Mouse (Mus musculus): ENCODE measurements around the gene Igf1r. TPM values are rescaled to one million over a fixed set of nuclear protein-coding genes. Genes with fewer than 3 reads are reported as not detected.

Igf1r gene
- total RNA-seq, 2 experiments from 2014 or later: 10.1 to 15.5 TPM

GRCm38 (mm10) chr7:68009635-68010034 is 57.0 kb downstream of the Igf1r start:
- DNase-seq: no peak

DNA sequence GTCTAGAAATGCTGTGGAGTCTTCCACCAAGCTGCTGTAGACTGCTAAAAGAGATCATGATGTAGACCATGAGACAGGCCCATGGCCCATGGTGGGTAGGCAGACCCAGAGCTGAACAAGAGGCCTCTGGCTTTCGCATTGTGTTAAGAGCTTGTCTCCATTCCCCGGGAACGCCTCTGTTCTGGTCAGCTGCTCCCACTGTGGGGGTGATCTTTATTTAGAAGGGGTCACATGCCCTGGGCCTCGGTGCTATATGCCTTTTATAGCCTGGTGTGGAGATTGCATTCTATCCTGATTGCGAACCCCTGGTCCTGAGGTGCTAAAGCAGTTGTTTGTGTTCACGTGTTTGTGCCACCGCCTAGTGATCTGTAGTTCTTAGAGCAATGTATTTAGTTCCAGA is 57.5 kb downstream of the Igf1r start:
- DNase-seq: peak; percentile 46 to 50

GRCm38 (mm10) chr7:68010802-68011201 is 58.2 kb downstream of the Igf1r start:
- no peak for DNase-seq

DNA sequence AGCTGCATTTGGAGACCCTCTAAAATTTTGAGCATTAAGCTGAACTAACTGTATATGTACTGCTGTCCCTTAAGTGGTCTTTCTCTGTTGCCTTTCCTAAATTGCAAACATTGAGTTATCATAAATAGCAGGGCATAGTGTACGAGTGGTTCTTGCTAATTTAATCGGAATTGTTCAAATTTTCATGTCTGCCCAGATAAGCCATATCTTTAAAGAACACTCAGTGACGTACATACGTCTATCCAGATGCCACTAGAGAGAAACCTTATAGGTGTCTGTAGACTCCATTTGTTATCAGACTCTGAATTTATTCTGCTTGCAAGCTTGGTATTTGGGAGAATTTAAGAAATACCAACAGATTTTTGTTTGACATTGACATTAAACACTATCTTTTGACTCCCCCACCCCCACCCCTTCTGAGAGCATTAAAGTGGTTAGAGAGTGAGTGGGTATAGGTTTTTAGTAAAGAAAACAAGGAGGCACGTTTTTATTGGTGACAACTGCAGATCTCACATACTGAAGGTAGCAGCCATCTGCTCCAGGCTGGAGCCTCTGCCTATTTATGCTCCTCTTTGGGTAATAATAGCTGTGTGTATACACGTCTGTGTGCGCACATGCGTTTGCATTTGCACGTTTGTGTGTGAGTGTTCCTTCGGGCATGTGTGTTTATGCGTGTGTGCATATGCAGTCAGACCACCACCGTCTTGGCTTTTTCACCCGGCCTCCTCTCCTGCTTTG is 58.9 kb downstream of the Igf1r start:
- no peak for DNase-seq

DNA sequence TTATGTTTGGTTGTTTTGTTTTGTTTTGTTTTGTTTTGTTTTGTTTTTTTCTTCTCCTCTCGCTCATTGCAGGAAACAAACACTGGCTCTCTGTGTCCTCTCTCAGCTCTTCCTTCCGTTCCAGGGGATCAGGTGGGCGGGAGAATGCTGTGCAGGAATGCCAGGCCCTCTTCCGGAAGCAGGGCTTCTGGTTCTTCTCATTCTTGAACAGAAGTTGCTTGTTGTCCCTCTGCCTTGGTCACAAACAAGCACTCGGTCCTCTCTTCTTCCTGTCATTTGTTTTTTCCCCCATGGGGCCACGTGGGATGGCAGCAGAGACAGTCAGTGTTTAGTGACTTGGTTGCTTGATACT is 59.5 kb downstream of the Igf1r start:
- DNase-seq: no peak

DNA sequence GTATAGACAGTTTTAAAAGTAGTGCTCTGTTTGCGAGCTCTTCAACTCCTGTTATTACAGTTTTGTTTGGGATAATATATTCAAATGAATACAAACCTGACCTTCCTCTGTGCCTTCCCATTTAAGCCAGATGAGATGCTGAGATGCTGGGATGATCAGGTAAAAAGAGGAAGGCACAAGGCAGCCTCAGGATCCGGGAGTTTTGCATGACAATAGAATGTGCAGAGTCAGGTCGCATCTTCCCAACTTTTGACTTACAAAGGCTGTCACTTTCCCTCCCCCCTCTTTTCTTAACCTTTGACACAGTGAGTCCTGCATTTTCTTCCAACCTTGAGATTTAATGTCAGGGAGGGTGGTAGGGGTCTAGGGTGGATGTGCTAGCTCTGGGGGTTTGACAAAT is 61.9 kb downstream of the Igf1r start:
- DNase-seq: no peak

- no peak for DNase-seq
Observed at GRCm38 (mm10) chr7:68015404-68015803, 62.8 kb downstream of the Igf1r start.

DNA sequence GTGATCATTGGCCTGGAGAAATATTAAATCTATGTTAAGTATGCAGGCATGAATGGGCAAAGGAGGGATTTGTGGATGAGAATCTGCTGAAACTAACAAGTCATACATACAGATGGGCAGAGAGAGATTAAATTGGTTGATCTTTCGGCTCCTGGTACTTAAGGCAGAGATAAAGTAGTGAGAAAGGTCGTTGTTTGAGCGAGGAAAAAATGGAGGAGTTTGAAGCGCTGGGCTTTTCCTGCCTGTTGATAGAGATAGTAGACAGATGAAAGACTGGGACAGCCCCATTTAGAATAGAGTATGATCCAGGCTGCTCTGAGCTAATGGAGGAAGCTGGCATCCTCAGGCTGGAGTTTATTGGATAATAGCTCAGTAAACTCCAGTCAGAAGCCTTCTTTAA is 65.4 kb downstream of the Igf1r start:
- DNase-seq: no peak

DNA sequence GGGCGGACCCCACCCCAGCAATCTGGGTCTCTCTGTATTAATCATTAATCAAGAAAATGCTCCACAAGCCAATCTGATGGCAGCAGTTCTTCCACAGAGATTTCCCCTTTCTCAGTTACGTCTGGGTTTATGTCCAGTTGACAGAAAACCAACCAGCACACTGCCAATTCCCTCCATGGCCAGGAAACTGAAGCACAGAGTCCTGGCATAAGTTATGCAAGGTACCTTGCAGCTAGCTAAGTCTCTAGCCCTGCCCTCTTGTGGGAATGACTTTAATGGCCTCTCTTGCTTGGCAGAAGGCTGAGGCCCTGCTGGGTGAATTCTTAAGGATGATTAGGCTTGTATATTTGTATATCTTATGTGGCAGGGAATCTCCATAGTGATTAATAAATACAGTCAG is 67.9 kb downstream of the Igf1r start:
- DNase-seq: no peak

- DNase-seq: peak; percentile 50 to 79
Observed at GRCm38 (mm10) chr7:68021741-68022140, 69.1 kb downstream of the Igf1r start.

GRCm38 (mm10) chr7:68022188-68022587 is 69.6 kb downstream of the Igf1r start:
- no peak for DNase-seq

GRCm38 (mm10) chr7:68023882-68024281 is 71.3 kb downstream of the Igf1r start:
- DNase-seq: no peak

- DNase-seq: peak in 1 of 2 experiments; percentile 19
Observed at GRCm38 (mm10) chr7:68024625-68025024, 72.0 kb downstream of the Igf1r start.

- DNase-seq: no peak
Observed at GRCm38 (mm10) chr7:68025396-68025795, 72.8 kb downstream of the Igf1r start.

DNA sequence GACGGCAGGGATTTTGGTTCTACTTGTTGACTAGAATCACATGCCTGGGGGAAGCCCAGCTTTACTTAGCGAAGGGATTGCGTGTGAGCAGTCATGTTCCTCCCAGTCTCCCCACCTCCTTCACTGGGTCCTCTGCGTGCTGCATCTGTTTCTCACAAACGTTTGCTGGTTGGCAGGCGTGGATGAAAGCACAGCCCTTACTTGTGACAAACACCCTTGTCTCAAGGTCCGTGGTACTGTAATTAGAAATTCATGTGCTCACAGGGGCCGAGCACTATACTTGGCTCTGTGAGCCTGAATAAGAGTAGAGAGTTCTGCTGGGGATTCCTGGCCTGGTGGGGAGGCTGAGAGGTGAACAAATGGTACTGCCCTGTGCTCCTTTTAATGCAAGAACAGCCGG is 73.4 kb downstream of the Igf1r start:
- DNase-seq: no peak

GRCm38 (mm10) chr7:68028167-68028566 is 75.5 kb downstream of the Igf1r start:
- DNase-seq: no peak

- no peak for DNase-seq
Observed at GRCm38 (mm10) chr7:68030846-68031245, 78.2 kb downstream of the Igf1r start.

DNA sequence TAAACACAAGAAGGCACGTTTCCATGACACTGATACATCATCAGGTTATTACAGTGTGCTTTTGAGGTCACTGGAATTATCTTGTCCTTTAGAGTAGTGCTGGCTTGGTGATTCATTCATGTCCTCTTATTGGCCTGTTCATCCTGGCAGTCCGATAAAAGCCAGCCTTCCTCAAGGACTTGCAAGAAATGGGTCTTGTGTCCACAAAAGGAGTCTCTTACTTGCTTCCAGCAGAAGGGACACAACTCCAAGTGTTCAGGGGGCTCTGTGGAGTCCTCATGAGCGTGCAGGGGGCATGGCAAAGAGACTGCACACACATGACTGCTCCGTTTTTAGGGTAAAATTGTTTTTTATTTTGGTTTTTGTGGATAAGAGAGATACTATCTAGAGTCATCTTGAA is 83.9 kb downstream of the Igf1r start:
- no peak for DNase-seq

DNA sequence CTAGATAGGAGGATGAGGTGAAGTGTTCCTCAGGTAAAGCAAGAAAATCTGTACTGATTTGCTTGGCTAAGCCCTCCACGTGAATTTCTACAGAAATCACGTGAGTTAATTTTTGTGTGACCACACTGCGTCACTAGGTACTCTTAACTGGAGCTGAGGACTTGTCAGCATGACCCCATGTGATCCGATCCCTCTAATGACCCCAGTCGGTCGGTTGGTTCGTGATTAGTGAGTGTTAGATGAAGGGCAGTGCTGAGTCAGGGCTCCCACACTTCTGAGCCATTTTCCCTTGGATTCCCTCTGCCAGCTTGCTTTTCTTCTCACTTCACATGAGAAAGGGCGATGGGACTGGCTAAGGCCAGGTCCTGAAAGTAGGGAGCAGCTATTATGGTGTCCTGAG is 86.2 kb downstream of the Igf1r start:
- no peak for DNase-seq

DNA sequence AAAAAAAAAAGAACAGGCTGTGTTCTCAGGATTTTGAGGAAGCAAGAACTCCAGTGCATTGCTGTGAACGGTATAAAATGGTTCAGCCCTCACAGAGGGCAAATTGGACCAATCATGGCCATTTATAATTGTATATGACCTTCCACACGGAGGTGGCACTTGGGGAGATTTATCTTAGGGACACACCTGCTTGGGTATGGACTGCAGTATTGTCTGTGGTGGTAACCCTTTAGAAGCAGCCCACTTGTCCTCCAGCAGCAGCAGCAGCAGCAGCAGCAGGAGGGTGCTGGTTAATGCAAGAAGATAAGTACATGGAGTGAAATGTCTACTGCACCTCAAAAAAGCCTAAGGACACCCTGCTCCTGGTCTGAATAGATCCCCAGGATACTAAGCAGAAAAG is 86.9 kb downstream of the Igf1r start:
- no peak for DNase-seq

DNA sequence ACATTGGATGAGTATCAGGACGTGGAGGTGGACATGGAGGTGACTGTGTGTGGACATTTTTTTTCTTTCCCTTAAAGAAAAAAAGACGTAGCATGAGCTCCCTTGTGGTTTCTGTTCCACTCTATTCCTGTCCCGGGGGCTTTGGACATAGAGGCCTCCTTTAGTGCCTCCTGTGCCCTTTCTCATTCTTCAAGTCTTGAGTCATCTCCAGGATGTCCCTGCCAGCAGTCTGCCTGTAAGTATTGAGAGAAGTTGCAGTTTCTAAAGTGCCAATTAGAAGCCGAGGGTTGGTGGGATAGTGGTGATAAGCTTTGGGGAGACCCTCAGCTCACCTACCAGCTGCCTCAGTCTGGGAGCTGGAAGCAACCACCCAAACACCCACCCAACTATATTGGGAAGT is 92.0 kb downstream of the Igf1r start:
- DNase-seq: no peak

- DNase-seq: no peak
Observed at GRCm38 (mm10) chr7:68047152-68047551, 94.5 kb downstream of the Igf1r start.

- DNase-seq: no peak
Observed at GRCm38 (mm10) chr7:68048532-68048931, 95.9 kb downstream of the Igf1r start.

DNA sequence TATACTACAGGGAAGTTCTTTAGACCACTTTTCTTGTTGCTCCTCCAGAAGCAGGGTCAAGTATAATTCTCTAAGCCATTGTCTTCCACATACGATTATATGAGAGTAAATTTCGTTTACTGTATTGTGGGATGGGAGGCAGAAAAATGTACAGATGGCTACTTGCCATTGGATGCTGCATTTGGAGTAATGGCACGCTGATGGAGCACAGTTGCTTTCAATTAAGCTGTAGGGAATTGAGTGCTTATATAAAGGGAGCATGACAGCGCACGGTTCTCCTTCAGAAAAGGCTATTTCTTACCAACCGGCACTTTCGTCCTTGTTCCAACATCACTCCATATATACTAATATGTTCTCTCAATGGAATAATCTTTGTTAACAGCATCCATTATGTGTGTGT is 96.4 kb downstream of the Igf1r start:
- DNase-seq: no peak
